Mouse (Mus musculus): Measurements from ENCODE around the gene Gm12355. TPM values are rescaled to one million over a fixed set of nuclear protein-coding genes. Genes with fewer than 3 reads are reported as not detected.
A peak's percentile ranks its signal among the peaks of the same experiment; 100 is the strongest.
"Not testable (repeated sequence)": the region's sequence is repeated elsewhere in the genome, so short reads cannot be mapped to it uniquely, and the experiment has no call there.

The Gm12355 gene
- polyA plus RNA-seq, 1 experiment from 2014 or later: 0.89 TPM

GRCm38 (mm10) chr11:98640091-98640490 is 14.6 kb upstream of the Gm12355 start:
- Histone ChIP-seq H3K4me3 (no peak overlapping the region), H3K9me3 (no peaks in the 10 kb centered on the region), H3K4me2 (no peak overlapping the region), H3K4me1 (replicated peaks) (no peaks in the 10 kb centered on the region), H3K9ac (no peak overlapping the region), H3K27ac (replicated peaks) (no peak overlapping the region), H3K27me3 (0 out of 2 replicates have a peak, but pooled peaks cover 3% of the 10 kb centered on the region), H3K36me3 (no peaks in the 10 kb centered on the region)
- 64% methylated on average over 5 of the region's 5 CpGs for WGBS
- no peak for ATAC-seq (ENCODE audit: low read depth)

DNA sequence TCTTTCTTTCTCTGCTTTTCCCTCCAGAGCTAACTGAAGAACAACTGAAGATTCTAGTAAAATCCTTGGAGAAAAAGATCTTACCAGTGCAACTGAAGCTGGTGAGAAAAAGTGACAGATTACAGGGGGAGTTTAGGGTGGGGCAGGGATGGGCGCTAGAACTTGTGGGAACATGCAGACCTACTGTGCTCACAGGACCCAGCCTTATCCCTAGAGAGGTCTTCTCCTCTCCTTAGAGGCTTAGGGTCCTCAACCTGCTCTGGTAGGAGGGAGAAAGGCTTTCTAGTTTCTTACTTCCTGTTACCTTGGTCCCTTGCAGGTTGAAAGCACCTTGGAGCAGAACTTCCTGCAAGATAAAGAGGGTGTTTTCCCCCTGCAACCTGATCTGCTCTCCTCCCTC is 12.0 kb upstream of the Gm12355 start:
- no peak for ATAC-seq (ENCODE audit: low read depth)
- 89% methylated on average over 1 of the region's 1 CpGs for WGBS

GRCm38 (mm10) chr11:98635312-98635970 is 10.0 kb upstream of the Gm12355 start:
- H3K27me3 ChIP-seq; H3K36me3 ChIP-seq; H3K27ac ChIP-seq (replicated peaks); ATAC-seq (ENCODE audit: low read depth); H3K9me3 ChIP-seq; H3K4me3 ChIP-seq; H3K4me2 ChIP-seq; H3K9ac ChIP-seq; H3K4me1 ChIP-seq (replicated peaks): not testable (repeated sequence)
- 36% methylated on average over 10 of the region's 10 CpGs for WGBS

More for the DNA sequence above, 12.0 kb upstream of the Gm12355 start:
- Histone ChIP-seq H3K4me1 (replicated peaks) (no peaks in the 10 kb centered on the region), H3K4me3 (no peak overlapping the region), H3K9ac (no peak overlapping the region), H3K27me3 (no peaks in the 10 kb centered on the region), H3K4me2 (no peak overlapping the region), H3K9me3 (no peaks in the 10 kb centered on the region), H3K36me3 (no peaks in the 10 kb centered on the region), H3K27ac (replicated peaks) (no peak overlapping the region)

DNA sequence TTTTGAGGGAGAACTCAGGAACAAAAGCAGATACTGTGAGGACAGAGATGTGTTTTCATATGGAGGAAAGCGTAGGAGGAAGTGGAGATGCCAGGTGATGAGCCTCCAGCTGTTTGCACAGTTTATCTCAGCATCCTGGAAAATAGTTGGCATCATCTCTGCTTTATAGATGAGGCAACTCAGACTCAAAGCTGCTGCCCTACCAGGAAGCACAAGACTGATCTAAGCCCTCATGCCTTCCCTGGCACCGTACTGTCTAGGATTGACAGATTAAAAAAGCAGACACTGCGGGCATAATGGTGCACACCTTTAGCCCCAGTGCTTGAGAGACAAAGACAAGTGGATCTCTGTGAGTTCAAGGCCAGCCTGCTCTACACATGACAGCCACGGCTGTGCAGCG is 5.2 kb upstream of the Gm12355 start:
- Histone ChIP-seq H3K9ac (no peak overlapping the region), H3K4me1 (replicated peaks) (no peaks in the 10 kb centered on the region), H3K4me3 (no peak overlapping the region), H3K27ac (replicated peaks) (no peak overlapping the region), H3K9me3 (no peaks in the 10 kb centered on the region), H3K4me2 (no peak overlapping the region), H3K27me3 (no peaks in the 10 kb centered on the region), H3K36me3 (no peaks in the 10 kb centered on the region)
- ATAC-seq (ENCODE audit: low read depth): no peak
- 88% methylated on average over 5 of the region's 5 CpGs for WGBS

GRCm38 (mm10) chr11:98628706-98629105 is 3.2 kb upstream of the Gm12355 start:
- H3K9me3 ChIP-seq: no peaks in the 10 kb centered on the region
- H3K4me2 ChIP-seq: no peak overlapping the region
- H3K27me3 ChIP-seq: no peaks in the 10 kb centered on the region
- H3K36me3 ChIP-seq: no peaks in the 10 kb centered on the region
- no peak for ATAC-seq (ENCODE audit: low read depth)
- WGBS: 85% methylated on average over 3 of the region's 3 CpGs
- H3K27ac ChIP-seq (replicated peaks): no peak overlapping the region
- no peak overlapping the region for H3K4me3 ChIP-seq
- H3K9ac ChIP-seq: no peak overlapping the region
- no peaks in the 10 kb centered on the region for H3K4me1 ChIP-seq (replicated peaks)

DNA sequence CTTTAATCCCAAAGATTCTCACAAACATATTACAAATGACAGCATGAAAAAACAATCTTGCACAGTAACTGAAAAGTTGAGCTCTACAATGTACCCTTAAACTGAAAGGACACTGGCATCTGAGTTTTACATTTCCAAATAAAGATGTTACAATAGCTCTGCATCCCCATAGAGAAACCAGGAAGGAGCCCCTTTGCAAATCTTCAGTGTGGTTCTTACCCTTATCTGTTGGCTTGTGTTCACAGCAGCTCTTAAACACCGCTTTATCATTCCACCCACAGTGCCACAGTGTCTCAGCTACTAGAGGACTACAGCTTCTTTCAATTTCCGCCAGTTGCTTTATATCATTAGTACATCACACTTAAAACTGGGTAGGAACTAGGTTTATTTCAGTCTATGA is 1.1 kb downstream of the Gm12355 start:
- ATAC-seq (ENCODE audit: low read depth); H3K4me1 ChIP-seq (replicated peaks); H3K9me3 ChIP-seq; H3K4me2 ChIP-seq; H3K4me3 ChIP-seq; H3K27ac ChIP-seq (replicated peaks); H3K36me3 ChIP-seq; H3K27me3 ChIP-seq; H3K9ac ChIP-seq: not testable (repeated sequence)
- 100% methylated on average over 2 of the region's 2 CpGs for WGBS

- not testable (repeated sequence) for H3K4me3 ChIP-seq; H3K4me2 ChIP-seq; H3K4me1 ChIP-seq (replicated peaks); H3K9ac ChIP-seq; H3K36me3 ChIP-seq; H3K9me3 ChIP-seq; ATAC-seq (ENCODE audit: low read depth); H3K27me3 ChIP-seq; H3K27ac ChIP-seq (replicated peaks)
- 77% methylated on average over 6 of the region's 6 CpGs for WGBS
Measured at GRCm38 (mm10) chr11:98623981-98624380, 1.5 kb downstream of the Gm12355 start.

DNA sequence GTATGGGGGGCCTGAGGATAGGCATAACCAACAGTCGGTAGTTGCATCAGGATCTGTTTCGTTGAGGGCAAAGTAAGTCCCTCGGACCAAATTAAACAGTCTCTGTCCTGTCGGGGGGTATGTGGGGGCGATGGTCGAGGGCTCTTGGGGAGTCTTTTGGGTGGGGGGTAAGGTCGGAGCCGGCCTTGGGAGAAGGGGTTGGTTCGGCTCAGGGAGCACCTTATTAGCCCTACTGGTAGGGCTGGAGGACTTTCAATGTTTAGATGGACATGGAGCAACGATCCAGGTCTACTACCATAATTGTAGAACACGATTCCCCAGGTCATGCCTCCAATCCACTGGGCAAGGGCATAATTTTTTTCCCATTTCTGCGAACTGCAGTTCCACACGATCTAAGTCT is 4.7 kb downstream of the Gm12355 start:
- no peak for ATAC-seq (ENCODE audit: low read depth)

GRCm38 (mm10) chr11:98606763-98607162 is 18.7 kb downstream of the Gm12355 start:
- WGBS: 11% methylated on average over 3 of the region's 3 CpGs

More for the DNA sequence above, 4.7 kb downstream of the Gm12355 start:
- Histone ChIP-seq H3K4me3 (no peak overlapping the region), H3K9me3 (peaks cover 3% of the 10 kb centered on the region), H3K27ac (replicated peaks) (no peak overlapping the region), H3K4me1 (replicated peaks) (no peaks in the 10 kb centered on the region), H3K27me3 (no peaks in the 10 kb centered on the region), H3K36me3 (no peaks in the 10 kb centered on the region), H3K9ac (no peak overlapping the region), H3K4me2 (no peak overlapping the region)
- 94% methylated on average over 13 of the region's 13 CpGs for WGBS

GRCm38 (mm10) chr11:98604911-98605310 is 20.6 kb downstream of the Gm12355 start:
- not testable (repeated sequence) for H3K27ac ChIP-seq (replicated peaks); H3K9ac ChIP-seq; ATAC-seq (ENCODE audit: low read depth); H3K4me3 ChIP-seq; H3K4me1 ChIP-seq (replicated peaks); H3K9me3 ChIP-seq; H3K36me3 ChIP-seq; H3K4me2 ChIP-seq
- 69% methylated on average over 6 of the region's 6 CpGs for WGBS
- peaks cover 22% of the 10 kb centered on the region for H3K27me3 ChIP-seq

More at GRCm38 (mm10) chr11:98606763-98607162, 18.7 kb downstream of the Gm12355 start:
- no peak overlapping the region for H3K27ac ChIP-seq (replicated peaks)
- H3K9ac ChIP-seq: no peak overlapping the region
- peaks cover 6% of the 10 kb centered on the region; the same call in 1 of the 2 replicates for H3K4me1 ChIP-seq (replicated peaks)
- no peaks in the 10 kb centered on the region for H3K9me3 ChIP-seq
- no peak overlapping the region for H3K4me2 ChIP-seq
- ATAC-seq (ENCODE audit: low read depth): no peak
- H3K36me3 ChIP-seq: no peaks in the 10 kb centered on the region
- peaks cover 4% of the 10 kb centered on the region; the same call in 1 of the 2 replicates for H3K27me3 ChIP-seq
- H3K4me3 ChIP-seq: no peak overlapping the region

- Histone ChIP-seq H3K4me3 (no peak overlapping the region), H3K27ac (replicated peaks) (no peak overlapping the region), H3K27me3 (peaks cover 30% of the 10 kb centered on the region), H3K4me1 (replicated peaks) (peaks cover 8% of the 10 kb centered on the region; the same call in 1 of the 2 replicates), H3K36me3 (no peaks in the 10 kb centered on the region), H3K9ac (no peak overlapping the region), H3K9me3 (no peaks in the 10 kb centered on the region), H3K4me2 (no peak overlapping the region)
- ATAC-seq (ENCODE audit: low read depth): no peak
- 79% methylated on average over 2 of the region's 2 CpGs for WGBS
Measured at GRCm38 (mm10) chr11:98603953-98604352, 21.5 kb downstream of the Gm12355 start.

DNA sequence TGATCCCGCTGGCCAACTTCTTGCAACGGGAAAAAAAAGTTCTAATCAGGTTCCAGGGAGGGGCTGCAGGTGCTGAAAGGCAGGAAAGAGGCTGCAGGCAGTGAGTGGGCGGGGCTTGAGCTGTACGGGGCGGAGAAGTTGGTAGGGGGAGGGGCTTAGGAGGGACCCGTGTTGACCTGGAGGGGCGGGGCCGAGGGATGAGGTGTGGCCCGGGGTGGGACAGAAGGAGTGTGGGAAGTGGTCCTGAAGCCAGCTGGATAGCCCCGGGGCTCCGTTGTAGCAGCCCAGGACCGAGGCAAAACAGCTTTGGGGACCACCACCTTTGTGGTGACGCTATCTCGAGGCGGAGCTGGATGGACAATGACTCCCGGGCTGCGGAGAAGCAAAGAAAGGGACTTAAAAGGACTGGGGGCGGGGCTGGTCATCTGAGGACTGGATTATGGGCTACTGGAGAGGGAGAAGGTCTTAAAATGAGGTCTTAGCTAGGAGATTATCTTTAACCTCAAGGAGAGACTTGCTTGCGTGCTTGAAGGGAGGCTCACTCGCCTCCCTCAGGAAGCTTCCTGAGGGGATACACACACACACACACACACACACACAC is 23.3 kb downstream of the Gm12355 start:
- peak overlapping the region; percentile 42; the same call in 1 of the 2 replicates for H3K9ac ChIP-seq
- peak overlapping the region; percentile 52 for H3K4me2 ChIP-seq
- ATAC-seq (ENCODE audit: low read depth): no peak
- H3K4me1 ChIP-seq (replicated peaks): peaks cover 12% of the 10 kb centered on the region; the same call in 1 of the 2 replicates
- peak overlapping the region; percentile 21 for H3K4me3 ChIP-seq
- H3K36me3 ChIP-seq: no peaks in the 10 kb centered on the region
- no peak overlapping the region for H3K27ac ChIP-seq (replicated peaks)
- H3K9me3 ChIP-seq: no peaks in the 10 kb centered on the region
- under 1% methylated on average over 18 of the region's 20 CpGs for WGBS
- H3K27me3 ChIP-seq: peaks cover 44% of the 10 kb centered on the region

Data from neural tube, embryonic 13.5 days (tissue).